Mouse (Mus musculus): ENCODE data around the gene Amdhd2. TPM values are rescaled to one million over a fixed set of nuclear protein-coding genes. Genes with fewer than 3 reads are reported as not detected.

Amdhd2 gene
- polyA plus RNA-seq, 1 experiment from 2014 or later, result 33.3 TPM

DNA sequence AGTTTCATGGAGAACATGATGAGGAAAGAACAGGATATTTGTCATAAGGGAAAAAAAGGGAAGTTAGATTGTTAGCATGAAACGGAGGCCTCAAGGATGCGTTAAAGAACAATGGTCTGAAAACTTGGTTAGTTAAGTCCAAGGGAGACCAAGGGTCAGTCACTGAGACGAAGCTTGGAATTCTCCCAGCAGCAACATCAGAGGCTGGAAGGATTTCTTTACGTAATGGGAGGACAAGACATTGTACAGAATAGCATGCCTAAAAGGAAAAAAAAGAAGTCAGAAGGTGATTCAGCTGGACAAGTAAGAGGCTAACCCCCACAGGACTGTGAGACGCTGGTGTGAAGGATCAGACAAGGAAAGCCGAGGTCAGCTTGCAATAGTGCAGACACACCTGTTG lies 3.6 kb upstream of the Amdhd2 start:
- ATAC-seq (ENCODE audit: insufficient read depth) (no peak), DNase-seq (no peak)
- Histone ChIP-seq H3K9me3 (ENCODE audit: low read depth, low read length) (no peaks in the 10 kb centered on the region), H3K4me2 (0 out of 2 replicates have a peak overlapping the region, but pooled peaks have one; percentile 81), H3K4me1 (ENCODE audit: insufficient read depth) (peaks cover 9% of the 10 kb centered on the region; the same call in 1 of the 2 replicates), H3K27me3 (ENCODE audit: insufficient read depth, low read length) (no peaks in the 10 kb centered on the region), H3K9ac (no peak overlapping the region), H3K36me3 (ENCODE audit: insufficient read depth) (peaks cover 28% of the 10 kb centered on the region), H3K27ac (ENCODE audit: low read depth) (no peak overlapping the region), H3K4me3 (ENCODE audit: low read depth, low read length) (no peak overlapping the region)
- TF ChIP-seq CTCF (IDR thresholded peaks at IDR 0.05; ENCODE audit: low read depth), result no peak
- WGBS, result 84% methylated on average over 6 of the region's 6 CpGs

DNA sequence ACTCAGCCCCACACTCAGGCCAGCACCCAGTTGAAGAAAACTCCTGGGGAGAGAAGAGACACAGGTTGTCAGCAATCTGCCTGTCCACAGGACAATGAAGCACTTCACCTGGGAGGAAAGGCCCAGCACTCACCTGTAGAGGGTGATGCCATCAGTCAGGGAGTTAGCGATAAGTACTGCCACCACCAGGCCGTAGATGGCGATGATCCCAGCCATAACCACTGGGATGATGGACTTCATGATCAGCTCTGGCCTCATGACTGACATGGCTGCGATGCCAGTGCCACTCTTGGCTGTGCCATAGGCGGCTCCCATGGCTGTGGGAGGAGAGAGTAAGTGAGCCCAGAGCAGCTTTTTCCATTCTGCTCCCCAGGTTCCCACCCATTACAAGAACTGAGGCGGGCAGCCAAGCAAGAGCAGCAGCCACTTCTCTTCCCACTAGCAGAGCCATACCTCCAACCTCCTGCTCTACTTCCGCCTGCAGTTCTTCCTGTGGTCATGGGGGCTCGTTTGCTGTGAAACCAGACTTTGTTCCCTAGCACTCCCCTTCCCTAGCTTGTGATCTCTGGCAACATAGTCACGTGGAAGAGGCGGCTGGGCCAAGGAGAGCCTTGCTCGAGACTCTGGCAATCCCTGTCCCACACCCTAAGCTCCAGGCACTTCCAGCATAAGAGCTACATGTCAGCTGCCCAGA lies 1.1 kb upstream of the Amdhd2 start:
- peaks cover 28% of the 10 kb centered on the region for H3K36me3 ChIP-seq (ENCODE audit: insufficient read depth)
- peak; percentile 21; the same call in 1 of the 2 replicates for TF ChIP-seq CTCF (IDR thresholded peaks at IDR 0.05; ENCODE audit: low read depth)
- no peaks in the 10 kb centered on the region for H3K27me3 ChIP-seq (ENCODE audit: insufficient read depth, low read length)
- no peak overlapping the region for H3K9ac ChIP-seq
- H3K4me1 ChIP-seq (ENCODE audit: insufficient read depth), result peaks cover 9% of the 10 kb centered on the region; the same call in 1 of the 2 replicates
- H3K9me3 ChIP-seq (ENCODE audit: low read depth, low read length), result no peaks in the 10 kb centered on the region
- no peak overlapping the region for H3K4me3 ChIP-seq (ENCODE audit: low read depth, low read length)
- no peak overlapping the region for H3K4me2 ChIP-seq
- no peak for ATAC-seq (ENCODE audit: insufficient read depth)
- 85% methylated on average over 11 of the region's 11 CpGs for WGBS
- no peak for DNase-seq
- H3K27ac ChIP-seq (ENCODE audit: low read depth), result no peak overlapping the region; the same call in 1 of the 2 replicates

DNA sequence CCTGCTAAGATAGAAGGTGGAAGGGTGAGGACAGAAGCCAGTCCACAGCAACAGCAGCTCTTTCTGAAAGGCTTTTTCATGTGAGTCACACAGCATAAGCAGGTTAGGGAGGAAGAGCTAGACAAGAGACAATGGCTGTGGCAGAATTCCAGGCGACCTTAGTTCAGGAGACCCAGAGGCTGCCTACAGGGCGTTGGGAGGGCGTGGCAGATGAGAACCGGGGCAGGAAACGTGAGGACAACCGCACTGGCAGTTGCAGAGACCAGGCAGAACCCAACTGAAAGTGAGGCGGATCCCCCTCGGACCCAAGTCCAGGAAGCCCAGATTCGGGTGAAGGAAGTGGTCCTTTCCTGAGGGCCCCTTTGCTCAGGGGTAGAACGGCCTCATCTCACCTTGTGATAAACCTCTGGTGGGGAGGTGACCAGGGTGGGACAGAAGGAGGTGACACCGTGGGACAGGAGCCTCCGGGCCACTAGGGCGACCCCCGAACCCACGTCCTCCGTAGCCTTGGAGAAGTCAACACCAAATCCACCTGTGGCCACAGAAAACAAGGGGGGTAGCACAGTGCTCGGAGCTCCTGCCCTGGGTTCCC lies 886 bp downstream of the Amdhd2 start:
- ATAC-seq (ENCODE audit: insufficient read depth) (peak; percentile 30), DNase-seq (peak; percentile 36)
- no peak for TF ChIP-seq CTCF (IDR thresholded peaks at IDR 0.05; ENCODE audit: low read depth)
- Histone ChIP-seq H3K9ac (peak overlapping the region; percentile 74), H3K4me3 (ENCODE audit: low read depth, low read length) (peak overlapping the region; percentile 68), H3K27me3 (ENCODE audit: insufficient read depth, low read length) (no peaks in the 10 kb centered on the region), H3K4me1 (ENCODE audit: insufficient read depth) (peaks cover 3% of the 10 kb centered on the region; the same call in 1 of the 2 replicates), H3K4me2 (peak overlapping the region; percentile 96), H3K9me3 (ENCODE audit: low read depth, low read length) (no peaks in the 10 kb centered on the region), H3K27ac (ENCODE audit: low read depth) (no peak overlapping the region), H3K36me3 (ENCODE audit: insufficient read depth) (peaks cover 27% of the 10 kb centered on the region)
- 18% methylated on average over 17 of the region's 17 CpGs for WGBS

DNA sequence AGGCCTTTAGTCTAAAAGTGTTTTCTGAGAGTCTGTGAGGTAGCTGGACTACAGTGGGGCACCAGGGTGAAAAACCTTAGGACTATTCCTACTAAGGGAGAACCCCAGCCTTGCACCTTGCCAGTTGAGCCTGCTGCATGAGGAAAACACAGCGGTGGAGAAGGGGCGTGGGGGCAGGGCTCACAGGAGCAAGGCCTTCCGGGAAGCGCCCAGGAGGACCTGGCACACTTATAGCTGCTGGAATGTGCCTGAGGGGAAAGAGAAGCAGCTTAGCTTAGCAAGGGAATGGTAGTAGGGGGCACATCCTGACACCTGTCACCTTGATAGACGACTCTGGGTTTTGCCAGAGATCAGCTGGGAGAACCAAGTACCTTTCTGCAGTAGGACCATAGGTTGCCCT lies 2.1 kb downstream of the Amdhd2 start:
- H3K4me2 ChIP-seq, result no peak overlapping the region
- H3K36me3 ChIP-seq (ENCODE audit: insufficient read depth), result peaks cover 20% of the 10 kb centered on the region
- ATAC-seq (ENCODE audit: insufficient read depth), result no peak
- no peak for DNase-seq
- no peaks in the 10 kb centered on the region for H3K4me1 ChIP-seq (ENCODE audit: insufficient read depth)
- no peaks in the 10 kb centered on the region for H3K9me3 ChIP-seq (ENCODE audit: low read depth, low read length)
- H3K4me3 ChIP-seq (ENCODE audit: low read depth, low read length), result no peak overlapping the region
- no peak overlapping the region for H3K9ac ChIP-seq
- no peaks in the 10 kb centered on the region for H3K27me3 ChIP-seq (ENCODE audit: insufficient read depth, low read length)
- WGBS, result 77% methylated on average over 5 of the region's 5 CpGs
- TF ChIP-seq CTCF (IDR thresholded peaks at IDR 0.05; ENCODE audit: low read depth), result no peak
- H3K27ac ChIP-seq (ENCODE audit: low read depth), result no peak overlapping the region

DNA sequence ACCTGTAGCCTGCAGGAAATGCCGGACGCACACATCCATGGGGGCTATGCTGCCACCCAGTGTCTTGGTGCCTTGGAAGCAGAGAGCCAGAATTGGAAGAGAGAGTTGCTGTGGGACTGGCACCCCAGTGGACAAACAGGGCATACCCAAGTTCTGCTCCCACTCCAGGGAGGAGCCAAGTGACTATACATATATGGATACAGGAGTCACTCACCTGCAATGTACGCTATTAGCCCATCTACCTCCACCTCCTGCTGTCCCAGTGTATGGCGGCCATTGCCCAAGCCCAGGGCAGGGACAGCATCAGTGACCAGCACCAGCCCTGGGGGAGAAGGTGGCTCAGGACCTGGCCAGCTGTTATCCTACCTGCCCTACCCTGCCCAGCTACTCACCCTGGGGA lies 6.0 kb downstream of the Amdhd2 start:
- ATAC-seq (ENCODE audit: insufficient read depth), result no peak
- WGBS, result 85% methylated on average over 4 of the region's 4 CpGs

DNA sequence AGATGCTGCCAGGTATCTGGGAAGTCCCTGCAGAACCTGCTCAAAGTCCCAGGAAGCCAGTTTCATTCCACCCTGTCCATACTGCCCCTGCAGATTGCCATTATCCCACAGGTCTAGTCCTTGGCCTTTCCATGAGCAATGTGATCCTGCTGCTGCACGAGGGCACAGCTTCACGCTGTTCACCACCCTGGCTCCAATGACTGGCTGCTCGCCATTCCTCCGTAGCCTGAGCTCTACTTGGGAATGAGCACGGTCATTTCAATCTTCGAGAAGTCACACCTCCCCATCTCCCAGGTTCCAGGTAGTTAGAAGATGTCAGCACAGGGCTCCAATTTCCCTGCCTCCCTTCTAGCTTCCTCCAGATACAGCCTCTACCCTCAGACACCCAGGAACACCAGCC lies 6.4 kb downstream of the Amdhd2 start:
- H3K4me2 ChIP-seq, result no peak overlapping the region
- no peak overlapping the region for H3K27ac ChIP-seq (ENCODE audit: low read depth)
- no peaks in the 10 kb centered on the region for H3K9me3 ChIP-seq (ENCODE audit: low read depth, low read length)
- TF ChIP-seq CTCF (IDR thresholded peaks at IDR 0.05; ENCODE audit: low read depth), result no peak
- H3K36me3 ChIP-seq (ENCODE audit: insufficient read depth), result peaks cover 9% of the 10 kb centered on the region; the same call in 1 of the 2 replicates
- 91% methylated on average over 6 of the region's 6 CpGs for WGBS
- DNase-seq (no peak), ATAC-seq (ENCODE audit: insufficient read depth) (no peak)
- H3K4me3 ChIP-seq (ENCODE audit: low read depth, low read length), result no peak overlapping the region
- H3K4me1 ChIP-seq (ENCODE audit: insufficient read depth), result no peaks in the 10 kb centered on the region
- H3K27me3 ChIP-seq (ENCODE audit: insufficient read depth, low read length), result no peaks in the 10 kb centered on the region
- no peak overlapping the region for H3K9ac ChIP-seq

More for the DNA sequence above, 6.0 kb downstream of the Amdhd2 start:
- Histone ChIP-seq H3K4me1 (ENCODE audit: insufficient read depth) (no peaks in the 10 kb centered on the region), H3K36me3 (ENCODE audit: insufficient read depth) (peaks cover 9% of the 10 kb centered on the region; the same call in 1 of the 2 replicates), H3K27me3 (ENCODE audit: insufficient read depth, low read length) (no peaks in the 10 kb centered on the region), H3K4me2 (no peak overlapping the region), H3K9me3 (ENCODE audit: low read depth, low read length) (no peaks in the 10 kb centered on the region), H3K27ac (ENCODE audit: low read depth) (no peak overlapping the region), H3K4me3 (ENCODE audit: low read depth, low read length) (no peak overlapping the region), H3K9ac (no peak overlapping the region)
- DNase-seq, result no peak
- TF ChIP-seq CTCF (IDR thresholded peaks at IDR 0.05; ENCODE audit: low read depth), result no peak

DNA sequence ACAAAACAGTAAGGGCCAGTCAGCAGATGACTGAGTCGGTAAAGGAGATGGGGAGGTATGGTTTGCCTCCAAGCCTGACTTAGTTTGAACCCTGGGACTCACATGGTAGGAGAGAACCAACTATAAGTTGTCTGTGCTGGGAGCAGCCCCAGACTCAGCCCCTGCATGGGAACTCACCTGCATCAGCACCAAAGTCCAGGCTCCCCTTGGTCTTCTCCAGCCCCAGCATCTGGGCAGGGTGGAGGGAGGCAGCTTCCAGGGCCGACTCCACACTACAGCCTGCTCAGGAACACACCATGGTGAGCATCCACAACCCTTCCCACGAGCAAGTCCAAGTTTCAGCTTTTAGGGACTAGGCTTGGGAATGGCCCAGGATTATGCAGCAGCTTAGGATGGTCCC lies 7.2 kb downstream of the Amdhd2 start:
- DNase-seq, result no peak
- no peak for TF ChIP-seq CTCF (IDR thresholded peaks at IDR 0.05; ENCODE audit: low read depth)
- 81% methylated on average over 3 of the region's 3 CpGs for WGBS
- Histone ChIP-seq H3K4me2 (no peak overlapping the region), H3K27ac (ENCODE audit: low read depth) (no peak overlapping the region), H3K36me3 (ENCODE audit: insufficient read depth) (peaks cover 9% of the 10 kb centered on the region; the same call in 1 of the 2 replicates), H3K4me3 (ENCODE audit: low read depth, low read length) (no peak overlapping the region), H3K9me3 (ENCODE audit: low read depth, low read length) (no peaks in the 10 kb centered on the region), H3K4me1 (ENCODE audit: insufficient read depth) (no peaks in the 10 kb centered on the region), H3K27me3 (ENCODE audit: insufficient read depth, low read length) (no peaks in the 10 kb centered on the region), H3K9ac (no peak overlapping the region)
- no peak for ATAC-seq (ENCODE audit: insufficient read depth)

Measured in lung, embryonic 14.5 days (tissue).